Mouse (Mus musculus): ENCODE data around the gene Socs7.

Gene Socs7

GRCm38 (mm10) chr11:97418834-97419539 is 56.6 kb downstream of the Socs7 start:
- DNase-seq (ENCODE audit: low spot score), result no peak

GRCm38 (mm10) chr11:97419540-97419900 is 57.2 kb downstream of the Socs7 start:
- DNase-seq (ENCODE audit: low spot score), result no peak

GRCm38 (mm10) chr11:97422507-97422906 is 60.2 kb downstream of the Socs7 start:
- DNase-seq (ENCODE audit: low spot score), result no peak

GRCm38 (mm10) chr11:97424092-97424692 is 61.8 kb downstream of the Socs7 start:
- DNase-seq (ENCODE audit: low spot score), result no peak

- no peak for DNase-seq (ENCODE audit: low spot score)
Observed at GRCm38 (mm10) chr11:97424802-97425201, 62.5 kb downstream of the Socs7 start.

- no peak for DNase-seq (ENCODE audit: low spot score)
Observed at GRCm38 (mm10) chr11:97427794-97428725, 65.7 kb downstream of the Socs7 start.

- no peak for DNase-seq (ENCODE audit: low spot score)
Observed at GRCm38 (mm10) chr11:97428726-97429077, 66.4 kb downstream of the Socs7 start.

- DNase-seq (ENCODE audit: low spot score), result no peak
Observed at GRCm38 (mm10) chr11:97429615-97430014, 67.3 kb downstream of the Socs7 start.

GRCm38 (mm10) chr11:97432015-97432414 is 69.7 kb downstream of the Socs7 start:
- DNase-seq (ENCODE audit: low spot score), result peak; percentile 47

GRCm38 (mm10) chr11:97432983-97433539 is 70.7 kb downstream of the Socs7 start:
- DNase-seq (ENCODE audit: low spot score), result no peak

- no peak for DNase-seq (ENCODE audit: low spot score)
Observed at GRCm38 (mm10) chr11:97434121-97434520, 71.8 kb downstream of the Socs7 start.

GRCm38 (mm10) chr11:97434704-97435454 is 72.5 kb downstream of the Socs7 start:
- peak; percentile 55 for DNase-seq (ENCODE audit: low spot score)

- DNase-seq (ENCODE audit: low spot score), result no peak
Observed at GRCm38 (mm10) chr11:97435808-97436491, 73.6 kb downstream of the Socs7 start.

- peak; percentile 62 for DNase-seq (ENCODE audit: low spot score)
Observed at GRCm38 (mm10) chr11:97437745-97438144, 75.4 kb downstream of the Socs7 start.

GRCm38 (mm10) chr11:97438868-97439267 is 76.5 kb downstream of the Socs7 start:
- DNase-seq (ENCODE audit: low spot score), result no peak

- DNase-seq (ENCODE audit: low spot score), result peak; percentile 67
Observed at GRCm38 (mm10) chr11:97439935-97440334, 77.6 kb downstream of the Socs7 start.

- peak; percentile 29 for DNase-seq (ENCODE audit: low spot score)
Observed at GRCm38 (mm10) chr11:97440441-97440881, 78.1 kb downstream of the Socs7 start.

GRCm38 (mm10) chr11:97441036-97441657 is 78.8 kb downstream of the Socs7 start:
- no peak for DNase-seq (ENCODE audit: low spot score)

- DNase-seq (ENCODE audit: low spot score), result no peak
Observed at GRCm38 (mm10) chr11:97441658-97442125, 79.3 kb downstream of the Socs7 start.

GRCm38 (mm10) chr11:97442891-97443675 is 80.7 kb downstream of the Socs7 start:
- DNase-seq (ENCODE audit: low spot score), result no peak
